Mouse (Mus musculus) embryonic facial prominence, embryonic 15.5 days (tissue): ENCODE results near the gene Nup210. TPM values are rescaled to one million over a fixed set of nuclear protein-coding genes. Genes with fewer than 3 reads are reported as not detected.

Source experiments
- ATAC-seq: fragments of 200-750 bp; cut with Nextera tagmentation; 2 replicates; pipeline ENCODE4 v1.8.0; 2017; ENCODE audit warnings: low read depth, moderate TSS enrichment; ENCODE audit not compliant: insufficient number of reproducible peaks, low FRiP score, low TSS enrichment
- H3K27ac ChIP-seq: fragments of 300-500 bp; sonication (generic); replicated peaks from 2 replicates; pipeline ENCODE4 v1.5.1; 2015; ENCODE audit warnings: mild to moderate bottlenecking, inconsistent platforms
- H3K27me3 ChIP-seq: fragments of 300-500 bp; sonication (generic); 2 replicates; pipeline ENCODE4 v1.6.1; 2015; ENCODE audit warnings: inconsistent platforms
- H3K36me3 ChIP-seq: fragments of 300-500 bp; sonication (generic); 2 replicates; pipeline ENCODE4 v1.6.1; 2015; ENCODE audit warnings: mild to moderate bottlenecking, inconsistent platforms
- H3K4me1 ChIP-seq: fragments of 300-500 bp; sonication (generic); 2 replicates; pipeline ENCODE4 v1.6.1; 2015; ENCODE audit warnings: inconsistent platforms
- H3K4me2 ChIP-seq: fragments of 300-500 bp; sonication (generic); replicated peaks from 2 replicates; pipeline ENCODE4 v1.6.1; 2015; ENCODE audit warnings: mild to moderate bottlenecking, inconsistent platforms
- H3K4me3 ChIP-seq: fragments of 300-500 bp; sonication (generic); replicated peaks from 2 replicates; pipeline ENCODE4 v1.5.1; 2015; ENCODE audit warnings: mild to moderate bottlenecking, inconsistent platforms
- H3K9ac ChIP-seq: fragments of 300-500 bp; sonication (generic); 2 replicates; pipeline ENCODE4 v1.6.1; 2015; ENCODE audit warnings: inconsistent platforms
- H3K9me3 ChIP-seq: fragments of 300-500 bp; sonication (generic); replicated peaks from 2 replicates; pipeline ENCODE4 v1.6.1; 2016; ENCODE audit warnings: inconsistent platforms
- WGBS: fragments of 180-500 bp; shearing (Covaris S2); methylation state at CpG from one replicate; pipeline ENCODE4 v1.1.7; 2015; 5-methylcytosine and 5-hydroxymethylcytosine counted together
- polyA plus RNA-seq: library from polyadenylated mRNA; unstranded; fragments of >200 nt; fragmentation: Nextera tagmentation; extraction: Ambion mirVana; gene quantifications from 2 replicates; pipeline ENCODE4 v1.2.1, GENCODE M21; 2015

Gene Nup210
- polyA plus RNA-seq, 1 experiment from 2014 or later: 9.2 TPM

DNA sequence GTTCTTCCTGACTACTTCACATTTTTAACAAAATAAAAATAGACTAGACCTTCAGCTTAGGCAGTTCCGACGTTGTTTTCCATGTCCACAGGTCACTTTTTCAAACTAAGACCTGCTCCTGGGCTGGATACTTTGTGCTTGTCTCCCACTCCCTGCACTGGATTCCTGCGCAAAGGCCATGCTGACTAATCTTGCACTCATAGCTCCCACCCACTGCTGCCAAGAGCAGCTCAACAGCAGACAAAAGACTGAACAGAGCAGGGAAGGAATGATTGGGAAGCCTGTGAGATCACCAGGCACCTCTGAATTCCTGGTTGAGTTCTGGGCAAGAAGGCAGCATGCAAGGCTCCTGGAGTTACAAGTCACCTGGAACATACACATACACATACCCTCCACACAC lies 119.6 kb downstream of the Nup210 start:
- WGBS: 94% methylated on average over 3 of the region's 3 CpGs
- no peak for ATAC-seq

DNA sequence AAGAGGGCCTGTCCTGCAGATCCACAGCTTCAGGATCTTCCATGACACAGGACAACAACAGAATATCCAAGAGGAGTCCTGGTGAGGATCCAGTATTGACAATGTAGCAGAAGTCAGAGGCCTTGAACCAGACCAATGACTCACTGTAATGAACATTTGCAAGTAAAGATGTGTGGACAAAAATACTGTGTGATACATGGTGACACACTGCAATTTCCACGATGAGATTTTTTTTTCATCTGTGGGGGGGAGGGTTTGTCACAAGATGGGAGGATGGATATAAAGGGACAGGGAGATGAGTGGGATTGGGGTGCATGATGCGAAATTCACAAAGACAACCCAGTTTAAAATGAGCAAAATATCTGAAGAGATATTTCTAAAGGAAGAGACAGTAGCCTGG lies 120.4 kb downstream of the Nup210 start:
- WGBS: 91% methylated on average over 2 of the region's 2 CpGs
- ATAC-seq: no peak

More for the DNA sequence above, 119.6 kb downstream of the Nup210 start:
- H3K4me1 ChIP-seq: peaks cover 9% of the 10 kb centered on the region
- no peak overlapping the region for H3K4me3 ChIP-seq
- no peak overlapping the region for H3K9ac ChIP-seq
- no peak overlapping the region for H3K4me2 ChIP-seq
- no peaks in the 10 kb centered on the region; the same call in 1 of the 2 replicates for H3K27me3 ChIP-seq
- H3K9me3 ChIP-seq: no peaks in the 10 kb centered on the region
- no peaks in the 10 kb centered on the region for H3K36me3 ChIP-seq
- H3K27ac ChIP-seq: no peak overlapping the region

DNA sequence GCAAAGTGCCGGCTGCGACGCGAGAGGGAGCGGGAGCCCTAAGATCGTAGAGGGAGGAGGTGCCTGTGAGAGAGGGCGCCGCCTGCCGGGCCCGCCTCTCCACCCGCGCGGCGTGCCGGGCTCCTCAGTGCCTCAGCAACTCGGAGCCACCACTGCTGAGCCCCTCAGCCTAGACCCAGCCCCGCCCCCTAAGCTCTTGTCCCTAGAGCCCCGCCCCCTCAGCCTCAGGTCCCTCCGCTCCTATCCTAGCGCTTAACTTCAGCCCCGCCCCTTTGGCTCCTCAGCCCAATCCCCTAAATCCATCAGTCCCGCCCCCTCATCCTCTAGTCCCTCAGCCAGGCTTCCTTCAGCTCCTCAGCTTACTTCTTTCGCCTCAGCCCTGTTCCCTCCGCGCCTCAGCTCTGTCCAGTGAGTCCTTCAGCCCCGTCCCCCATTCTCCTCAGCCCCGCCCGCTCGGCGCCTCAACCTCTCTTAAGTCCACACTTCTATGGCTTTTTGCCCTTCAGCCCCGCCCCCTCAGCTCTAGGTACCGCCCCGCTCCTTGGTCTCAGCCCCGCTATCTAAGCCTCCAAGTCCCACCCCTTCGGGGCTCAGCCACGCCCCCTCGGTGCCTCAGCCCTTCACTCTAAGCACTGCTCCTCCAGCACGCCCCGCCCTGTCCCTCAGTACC lies 127.8 kb downstream of the Nup210 start, which contains the start of gene Iqsec1:
Iqsec1 (minus strand) TSS at position 38 of the 670 bp plus-strand sequence.
- Histone ChIP-seq H3K4me1 (peaks cover 13% of the 10 kb centered on the region), H3K36me3 (no peaks in the 10 kb centered on the region), H3K4me2 (peak within 1 kb of the TSS; percentile 100), H3K4me3 (peak within 1 kb of the TSS; percentile 59), H3K27me3 (peaks cover 4% of the 10 kb centered on the region; the same call in 1 of the 2 replicates), H3K9me3 (peaks cover 10% of the 10 kb centered on the region; the same call in 1 of the 2 replicates), H3K9ac (peak within 1 kb of the TSS; percentile 39), H3K27ac (no peak within 1 kb of the TSS; the same call in 1 of the 2 replicates)
- WGBS: 1% methylated on average over 34 of the region's 39 CpGs
- ATAC-seq: peak; percentile 92

More for the DNA sequence above, 120.4 kb downstream of the Nup210 start:
- Histone ChIP-seq H3K36me3 (no peaks in the 10 kb centered on the region), H3K9ac (no peak overlapping the region), H3K4me3 (no peak overlapping the region), H3K4me1 (peaks cover 6% of the 10 kb centered on the region), H3K4me2 (no peak overlapping the region), H3K9me3 (no peaks in the 10 kb centered on the region), H3K27me3 (no peaks in the 10 kb centered on the region; the same call in 1 of the 2 replicates), H3K27ac (no peak overlapping the region)

DNA sequence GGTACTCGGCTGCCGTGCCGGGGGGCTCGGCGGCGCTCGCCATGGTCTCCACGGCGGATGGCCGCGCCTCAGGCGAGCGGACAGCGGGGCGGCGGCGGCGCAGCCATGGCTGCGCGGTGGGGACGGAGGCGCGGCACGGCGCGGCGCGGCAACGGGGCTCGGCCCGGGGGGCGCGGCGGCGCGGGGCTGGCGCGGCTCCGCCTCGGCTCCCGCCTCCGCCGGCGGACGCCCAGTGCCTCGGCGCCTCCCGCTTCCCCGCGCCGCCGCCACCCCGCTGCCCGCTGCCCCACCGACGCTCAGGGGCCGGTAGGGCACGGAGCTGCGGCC lies 128.4 kb downstream of the Nup210 start:
- H3K9me3 ChIP-seq: peaks cover 10% of the 10 kb centered on the region; the same call in 1 of the 2 replicates
- H3K4me2 ChIP-seq: peak overlapping the region; percentile 100
- peak overlapping the region; percentile 39 for H3K9ac ChIP-seq
- peaks cover 4% of the 10 kb centered on the region; the same call in 1 of the 2 replicates for H3K27me3 ChIP-seq
- no peaks in the 10 kb centered on the region for H3K36me3 ChIP-seq
- peak overlapping the region; percentile 59 for H3K4me3 ChIP-seq
- ATAC-seq: 0 out of 2 replicates have a peak, but pooled peaks have one; percentile 30
- WGBS: under 1% methylated on average over 59 of the region's 59 CpGs
- H3K4me1 ChIP-seq: peaks cover 15% of the 10 kb centered on the region
- H3K27ac ChIP-seq: no peak overlapping the region

DNA sequence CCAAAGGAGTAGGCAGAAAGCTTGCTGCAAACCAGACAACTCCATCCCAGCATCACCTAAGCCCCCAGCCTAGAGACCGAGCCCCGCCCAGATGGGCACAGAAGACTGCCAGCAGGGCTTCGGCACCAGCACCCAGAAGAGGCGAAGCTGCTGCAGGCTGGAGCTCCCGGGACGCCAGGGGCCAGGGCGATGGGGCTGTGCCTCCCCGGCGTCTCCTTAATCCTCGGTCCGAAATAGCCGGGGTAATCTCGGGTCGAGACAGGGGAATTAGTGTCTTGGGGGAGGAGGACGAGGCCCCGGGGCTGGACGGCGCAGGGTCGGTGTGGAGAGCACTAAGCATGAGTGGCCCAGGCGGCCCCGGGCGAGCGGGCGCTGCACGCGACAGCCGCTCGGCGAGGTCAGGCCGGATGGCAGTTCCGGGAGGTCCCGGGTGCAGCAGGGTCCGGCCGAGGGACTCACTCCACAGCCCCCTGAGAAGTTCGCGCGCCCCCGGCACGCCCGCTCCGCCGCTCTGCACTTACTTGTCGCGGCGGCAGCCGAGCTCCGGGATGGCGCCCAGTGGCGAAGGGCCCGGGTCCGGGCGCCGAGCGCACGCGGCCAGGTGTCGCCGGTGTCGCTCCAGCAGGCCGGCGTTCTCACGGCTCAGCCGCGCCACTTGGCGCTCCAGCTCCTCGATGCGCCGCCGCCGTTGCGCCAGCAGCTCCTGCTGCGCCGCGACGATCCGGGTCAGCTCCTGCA lies 128.9 kb downstream of the Nup210 start:
- ATAC-seq: no peak
- Histone ChIP-seq H3K9ac (peak overlapping the region; percentile 39), H3K4me1 (peaks cover 15% of the 10 kb centered on the region), H3K36me3 (no peaks in the 10 kb centered on the region), H3K27ac (no peak overlapping the region), H3K4me2 (peak overlapping the region; percentile 100), H3K4me3 (peak overlapping the region; percentile 59), H3K27me3 (peaks cover 4% of the 10 kb centered on the region; the same call in 1 of the 2 replicates), H3K9me3 (peaks cover 10% of the 10 kb centered on the region; the same call in 1 of the 2 replicates)
- under 1% methylated on average over 72 of the region's 76 CpGs for WGBS

DNA sequence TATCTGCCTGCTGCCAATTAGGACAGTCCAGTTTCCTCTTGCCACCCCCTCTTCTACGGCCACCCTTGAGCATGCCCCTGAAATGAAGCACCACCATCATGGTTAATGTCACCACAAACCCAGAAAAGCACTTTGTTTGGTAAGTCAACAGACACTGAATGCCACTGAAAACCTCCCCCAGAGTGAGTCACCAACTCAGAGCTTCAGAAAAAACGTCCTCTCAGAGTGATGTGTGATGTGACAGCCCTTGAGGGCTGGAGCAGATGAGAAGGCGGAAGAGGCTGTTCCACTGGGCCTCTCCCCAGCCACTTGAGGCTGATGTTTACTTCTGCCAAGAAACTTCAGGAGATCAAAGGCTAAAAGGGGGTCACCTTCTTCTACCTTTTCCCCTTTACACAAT lies 132.5 kb downstream of the Nup210 start:
- ATAC-seq: no peak
- Histone ChIP-seq H3K9ac (no peak overlapping the region), H3K27me3 (peaks cover 4% of the 10 kb centered on the region; the same call in 1 of the 2 replicates), H3K4me2 (no peak overlapping the region), H3K4me3 (no peak overlapping the region), H3K4me1 (peaks cover 15% of the 10 kb centered on the region), H3K36me3 (no peaks in the 10 kb centered on the region), H3K27ac (no peak overlapping the region), H3K9me3 (peaks cover under 1% of the 10 kb centered on the region; the same call in 1 of the 2 replicates)
- 37% methylated on average over 3 of the region's 3 CpGs for WGBS

DNA sequence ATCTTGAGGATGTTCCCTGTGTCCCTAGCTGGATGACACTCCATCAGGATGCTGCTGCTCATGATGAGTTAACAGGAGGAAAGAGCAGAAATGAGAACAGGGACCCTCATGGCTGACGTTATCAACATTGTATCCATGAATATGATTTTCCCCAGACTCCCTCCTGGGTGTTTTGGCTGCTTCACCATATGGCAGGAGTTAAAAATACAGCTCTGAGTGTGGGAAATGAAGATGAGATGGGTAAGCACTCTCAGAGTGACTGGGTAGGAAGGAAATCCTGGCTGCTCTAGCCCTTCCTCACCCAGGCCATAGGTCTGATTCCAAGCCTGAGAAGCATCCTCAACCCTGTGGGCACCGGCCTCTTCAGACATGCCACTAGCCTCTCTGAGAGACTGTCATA lies 142.3 kb downstream of the Nup210 start:
- Histone ChIP-seq H3K27me3 (no peaks in the 10 kb centered on the region), H3K9ac (no peak overlapping the region), H3K36me3 (no peaks in the 10 kb centered on the region), H3K9me3 (no peaks in the 10 kb centered on the region), H3K4me3 (no peak overlapping the region), H3K4me1 (peaks cover 7% of the 10 kb centered on the region; the same call in 1 of the 2 replicates), H3K4me2 (no peak overlapping the region), H3K27ac (no peak overlapping the region)
- ATAC-seq: no peak
- WGBS: 69% methylated on average over 2 of the region's 2 CpGs

DNA sequence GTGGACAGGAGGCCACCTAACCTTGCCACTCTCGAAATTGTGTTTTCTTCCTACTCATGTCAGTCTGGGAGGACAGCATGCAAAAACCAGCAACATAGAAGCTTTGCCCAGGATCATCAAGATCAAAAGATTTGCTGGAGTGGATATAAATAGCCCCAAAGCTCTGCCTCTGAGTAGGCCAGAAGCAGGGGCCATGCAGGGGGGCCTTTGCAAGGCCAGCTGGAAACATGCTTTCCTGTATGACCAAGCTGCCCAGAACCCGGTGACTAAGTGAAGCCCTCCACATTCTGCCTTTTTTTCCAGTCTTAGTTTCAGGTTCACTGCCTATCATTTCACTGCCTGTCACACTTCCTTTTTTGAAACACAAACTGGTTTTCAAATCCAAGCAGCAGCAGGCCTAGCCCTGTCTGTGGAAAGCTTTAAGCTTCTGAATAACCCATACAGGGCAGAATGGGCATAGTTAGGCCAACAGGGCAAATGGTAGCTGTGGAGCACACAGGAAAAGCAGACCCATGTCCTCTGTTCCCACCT lies 147.2 kb downstream of the Nup210 start:
- Histone ChIP-seq H3K4me2 (no peak overlapping the region), H3K4me3 (no peak overlapping the region), H3K4me1 (peaks cover 8% of the 10 kb centered on the region; the same call in 1 of the 2 replicates), H3K27me3 (no peaks in the 10 kb centered on the region), H3K36me3 (no peaks in the 10 kb centered on the region), H3K9ac (no peak overlapping the region), H3K27ac (0 out of 2 replicates have a peak overlapping the region, but pooled peaks have one; percentile 39), H3K9me3 (no peaks in the 10 kb centered on the region)
- no peak for ATAC-seq
- WGBS: 41% methylated on average over 2 of the region's 2 CpGs

Other genes starting within 250 kb of the Nup210 start
- 11.4 and 15.0 TPM in 2 replicates for gene Iqsec1, start 128.1 kb downstream of the Nup210 start, polyA plus RNA-seq
- gene Hdac11, start 39.8 kb upstream of the Nup210 start, polyA plus RNA-seq: 12.2 and 14.1 TPM in 2 replicates
- gene Fbln2, start 95.6 kb upstream of the Nup210 start, polyA plus RNA-seq: 240 and 260 TPM in 2 replicates